Mouse (Mus musculus): ENCODE results near the gene Fcgr2b. TPM values are rescaled to one million over a fixed set of nuclear protein-coding genes. Genes with fewer than 3 reads are reported as not detected.

Gene Fcgr2b
- polyA plus RNA-seq, 1 experiment from 2014 or later = 1.8 TPM

DNA sequence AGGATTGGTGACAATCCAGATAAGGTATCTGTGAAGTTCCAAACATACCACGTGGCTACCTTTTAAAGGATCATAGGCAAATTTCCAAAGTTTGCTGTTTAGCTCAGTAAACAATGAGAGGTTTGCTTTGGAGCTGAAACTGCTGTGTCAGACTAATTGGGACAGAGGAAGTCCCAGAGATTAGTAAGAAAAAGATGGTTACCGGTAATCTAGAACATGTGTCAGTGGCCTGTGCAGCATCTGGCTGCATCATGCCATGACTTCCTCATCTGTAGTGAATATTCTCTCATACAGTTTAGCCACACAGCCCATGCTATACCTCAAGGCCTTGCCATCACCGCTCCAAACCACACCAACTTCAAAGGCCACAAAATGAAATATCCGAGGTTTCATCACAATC, 3.4 kb downstream of the Fcgr2b start:
- Histone ChIP-seq H3K9ac (ENCODE audit: low read depth, low read length) (no peak overlapping the region), H3K27me3 (replicated peaks; ENCODE audit: control insufficient read depth, insufficient read depth, low read length) (no peaks in the 10 kb centered on the region), H3K4me1 (replicated peaks; ENCODE audit: control insufficient read depth, insufficient read depth, low read length) (no peaks in the 10 kb centered on the region), H3K27ac (ENCODE audit: low read depth, low read length) (no peak overlapping the region), H3K4me2 (replicated peaks; ENCODE audit: low read depth) (no peak overlapping the region), H3K9me3 (ENCODE audit: control insufficient read depth) (no peaks in the 10 kb centered on the region), H3K36me3 (ENCODE audit: control insufficient read depth, insufficient read depth) (no peaks in the 10 kb centered on the region), H3K4me3 (ENCODE audit: low read depth, low read length) (no peak overlapping the region)
- no peak for TF ChIP-seq CTCF (IDR thresholded peaks at IDR 0.05; ENCODE audit: low read depth)
- 67% methylated on average over 4 of the region's 4 CpGs for WGBS
- ATAC-seq = no peak

DNA sequence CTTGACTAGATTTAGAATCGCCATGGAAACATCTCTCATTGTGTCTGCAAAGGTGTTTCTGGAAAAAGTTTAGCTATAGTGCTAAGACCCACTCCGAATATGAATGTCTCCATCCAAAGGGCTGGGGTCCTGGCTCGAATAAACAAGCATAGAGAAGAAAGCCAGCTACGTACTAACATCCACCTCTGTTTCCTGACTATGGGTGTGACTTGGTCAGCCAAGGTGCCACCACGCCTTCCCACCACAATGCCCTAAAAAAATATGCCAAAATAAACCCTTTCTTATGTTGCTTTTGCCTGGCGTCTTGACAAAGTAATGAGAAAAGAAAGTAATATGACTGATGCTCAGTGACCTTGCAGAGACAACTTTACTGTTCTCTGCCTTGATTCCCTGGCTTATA, 3.9 kb downstream of the Fcgr2b start:
- TF ChIP-seq CTCF (IDR thresholded peaks at IDR 0.05; ENCODE audit: low read depth) = no peak
- no peak overlapping the region for H3K4me2 ChIP-seq (replicated peaks; ENCODE audit: low read depth)
- no peak overlapping the region for H3K4me3 ChIP-seq (ENCODE audit: low read depth, low read length)
- ATAC-seq = no peak
- no peaks in the 10 kb centered on the region for H3K36me3 ChIP-seq (ENCODE audit: control insufficient read depth, insufficient read depth)
- H3K9ac ChIP-seq (ENCODE audit: low read depth, low read length) = no peak overlapping the region
- H3K27ac ChIP-seq (ENCODE audit: low read depth, low read length) = no peak overlapping the region
- no peaks in the 10 kb centered on the region for H3K27me3 ChIP-seq (replicated peaks; ENCODE audit: control insufficient read depth, insufficient read depth, low read length)
- H3K4me1 ChIP-seq (replicated peaks; ENCODE audit: control insufficient read depth, insufficient read depth, low read length) = no peaks in the 10 kb centered on the region
- H3K9me3 ChIP-seq (ENCODE audit: control insufficient read depth) = no peaks in the 10 kb centered on the region
- WGBS = 81% methylated on average over 6 of the region's 6 CpGs

DNA sequence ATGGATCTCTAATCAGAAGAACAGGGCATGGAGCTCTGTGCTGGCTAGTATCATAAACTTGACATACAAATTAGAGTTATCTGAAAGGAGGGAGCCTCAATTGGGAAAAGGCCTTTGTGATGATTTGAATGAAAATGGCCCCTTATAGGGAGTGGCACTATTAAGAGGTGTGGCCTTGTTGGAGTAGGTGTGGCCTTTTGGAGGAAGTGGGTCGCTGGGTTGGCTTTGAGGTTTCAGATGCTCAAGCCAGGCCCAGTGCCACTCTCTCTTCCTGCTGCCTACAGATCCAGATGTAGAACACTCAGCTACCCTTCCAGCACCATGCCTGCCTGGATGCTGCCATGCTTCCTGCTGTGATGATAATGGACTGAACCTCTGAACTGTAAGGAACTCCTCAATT, 7.8 kb downstream of the Fcgr2b start:
- Histone ChIP-seq H3K9me3 (ENCODE audit: control insufficient read depth) (no peaks in the 10 kb centered on the region), H3K27me3 (replicated peaks; ENCODE audit: control insufficient read depth, insufficient read depth, low read length) (no peaks in the 10 kb centered on the region), H3K4me1 (replicated peaks; ENCODE audit: control insufficient read depth, insufficient read depth, low read length) (no peaks in the 10 kb centered on the region), H3K4me2 (replicated peaks; ENCODE audit: low read depth) (no peak overlapping the region), H3K4me3 (ENCODE audit: low read depth, low read length) (no peak overlapping the region), H3K27ac (ENCODE audit: low read depth, low read length) (no peak overlapping the region), H3K36me3 (ENCODE audit: control insufficient read depth, insufficient read depth) (no peaks in the 10 kb centered on the region), H3K9ac (ENCODE audit: low read depth, low read length) (no peak overlapping the region)
- TF ChIP-seq CTCF (IDR thresholded peaks at IDR 0.05; ENCODE audit: low read depth) = no peak
- no peak for ATAC-seq
- WGBS = 88% methylated on average over 1 of the region's 1 CpGs

DNA sequence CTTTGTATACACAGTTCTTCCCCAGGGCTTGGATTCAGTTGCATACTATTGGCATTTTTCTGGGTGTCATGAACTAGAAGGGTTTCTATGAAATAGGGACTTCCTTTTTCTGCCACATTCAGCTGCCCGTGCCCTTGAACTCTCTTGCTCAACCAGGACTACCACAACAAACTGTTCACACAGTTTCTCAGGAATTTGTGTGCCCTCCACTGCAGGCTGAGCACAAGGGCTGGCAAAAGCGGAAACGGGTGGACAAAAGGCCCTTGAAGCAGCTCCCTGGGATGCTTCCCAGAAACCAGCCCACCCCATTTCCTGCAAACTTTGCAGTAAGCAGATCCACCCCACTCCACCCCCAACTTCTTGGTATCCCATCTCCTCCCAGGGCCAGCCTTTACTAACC, 8.8 kb downstream of the Fcgr2b start:
- H3K4me3 ChIP-seq (ENCODE audit: low read depth, low read length) = no peak overlapping the region
- no peaks in the 10 kb centered on the region for H3K9me3 ChIP-seq (ENCODE audit: control insufficient read depth)
- H3K36me3 ChIP-seq (ENCODE audit: control insufficient read depth, insufficient read depth) = no peaks in the 10 kb centered on the region
- no peaks in the 10 kb centered on the region for H3K4me1 ChIP-seq (replicated peaks; ENCODE audit: control insufficient read depth, insufficient read depth, low read length)
- H3K4me2 ChIP-seq (replicated peaks; ENCODE audit: low read depth) = no peak overlapping the region
- no peak for TF ChIP-seq CTCF (IDR thresholded peaks at IDR 0.05; ENCODE audit: low read depth)
- H3K27me3 ChIP-seq (replicated peaks; ENCODE audit: control insufficient read depth, insufficient read depth, low read length) = no peaks in the 10 kb centered on the region
- 82% methylated on average over 3 of the region's 3 CpGs for WGBS
- H3K27ac ChIP-seq (ENCODE audit: low read depth, low read length) = no peak overlapping the region
- H3K9ac ChIP-seq (ENCODE audit: low read depth, low read length) = no peak overlapping the region
- ATAC-seq = no peak

DNA sequence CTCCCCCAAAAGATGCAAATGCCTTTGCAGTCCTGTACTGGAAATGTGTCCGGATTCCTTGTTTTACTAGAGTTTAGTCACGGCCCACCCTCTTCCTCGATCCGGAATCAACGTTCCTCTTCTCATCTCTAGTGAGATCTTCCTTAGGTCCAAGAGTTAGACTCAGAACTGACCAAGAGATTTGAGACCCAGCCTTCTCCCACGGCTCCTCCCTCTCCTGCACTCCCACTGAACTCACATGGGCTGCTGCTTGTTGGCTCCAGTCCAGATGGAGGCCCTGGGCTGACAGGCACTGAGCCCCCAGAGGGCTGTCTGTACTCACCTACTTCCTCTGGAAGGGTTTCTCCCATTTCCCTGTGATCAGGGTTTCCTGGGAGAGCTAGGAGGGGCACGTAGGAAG, 13.3 kb downstream of the Fcgr2b start:
- H3K4me3 ChIP-seq (ENCODE audit: low read depth, low read length) = no peak overlapping the region
- no peak for ATAC-seq
- H3K4me2 ChIP-seq (replicated peaks; ENCODE audit: low read depth) = no peak overlapping the region
- no peaks in the 10 kb centered on the region for H3K36me3 ChIP-seq (ENCODE audit: control insufficient read depth, insufficient read depth)
- WGBS = 65% methylated on average over 7 of the region's 7 CpGs
- H3K4me1 ChIP-seq (replicated peaks; ENCODE audit: control insufficient read depth, insufficient read depth, low read length) = 0 out of 2 replicates have a peak, but pooled peaks cover 3% of the 10 kb centered on the region
- no peaks in the 10 kb centered on the region for H3K9me3 ChIP-seq (ENCODE audit: control insufficient read depth)
- no peak for TF ChIP-seq CTCF (IDR thresholded peaks at IDR 0.05; ENCODE audit: low read depth)
- H3K9ac ChIP-seq (ENCODE audit: low read depth, low read length) = no peak overlapping the region
- H3K27me3 ChIP-seq (replicated peaks; ENCODE audit: control insufficient read depth, insufficient read depth, low read length) = no peaks in the 10 kb centered on the region
- no peak overlapping the region for H3K27ac ChIP-seq (ENCODE audit: low read depth, low read length)

DNA sequence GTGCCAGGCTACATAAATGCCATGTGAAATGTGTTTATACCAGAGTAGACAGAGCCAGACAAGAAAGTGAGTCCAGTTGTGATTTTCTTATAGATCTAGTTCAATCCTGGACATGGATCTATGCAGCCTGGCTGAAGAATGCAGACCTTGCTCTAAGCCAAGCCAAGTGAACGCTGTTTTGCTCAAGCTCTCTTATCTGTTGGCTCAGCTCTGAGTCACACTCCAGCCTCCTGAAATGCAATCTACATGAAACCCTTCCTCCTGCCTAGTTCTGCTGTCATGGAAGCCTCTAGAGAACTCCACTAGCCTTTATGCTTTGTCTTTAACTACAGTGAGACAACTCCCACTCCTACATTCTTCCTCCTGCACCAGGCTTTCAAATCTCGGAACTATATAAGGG, 14.0 kb downstream of the Fcgr2b start:
- no peak for ATAC-seq
- Histone ChIP-seq H3K4me3 (ENCODE audit: low read depth, low read length) (no peak overlapping the region), H3K9me3 (ENCODE audit: control insufficient read depth) (no peaks in the 10 kb centered on the region), H3K4me2 (replicated peaks; ENCODE audit: low read depth) (no peak overlapping the region), H3K36me3 (ENCODE audit: control insufficient read depth, insufficient read depth) (no peaks in the 10 kb centered on the region), H3K4me1 (replicated peaks; ENCODE audit: control insufficient read depth, insufficient read depth, low read length) (0 out of 2 replicates have a peak, but pooled peaks cover 3% of the 10 kb centered on the region), H3K9ac (ENCODE audit: low read depth, low read length) (no peak overlapping the region), H3K27ac (ENCODE audit: low read depth, low read length) (no peak overlapping the region), H3K27me3 (replicated peaks; ENCODE audit: control insufficient read depth, insufficient read depth, low read length) (no peaks in the 10 kb centered on the region)
- no peak for TF ChIP-seq CTCF (IDR thresholded peaks at IDR 0.05; ENCODE audit: low read depth)
- 38% methylated on average over 2 of the region's 2 CpGs for WGBS

DNA sequence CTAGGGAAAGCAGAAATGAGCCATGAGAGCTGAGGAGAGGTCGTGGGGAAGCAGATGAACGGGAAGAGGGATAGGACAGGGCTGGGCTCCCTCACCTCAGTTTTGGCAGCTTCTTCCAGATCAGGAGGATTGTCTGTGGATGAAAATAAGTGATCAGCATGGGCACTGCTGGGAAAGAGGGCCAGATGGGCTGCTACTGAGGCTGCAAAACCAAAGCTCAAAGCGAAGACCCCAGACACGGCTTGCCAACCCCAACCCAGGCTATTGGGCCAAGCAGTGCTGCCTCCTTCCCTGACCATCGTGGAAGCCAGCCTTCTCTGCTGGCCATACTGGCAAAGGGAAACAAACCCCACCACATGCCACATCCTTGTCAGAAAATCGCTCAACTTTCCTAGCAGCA, 15.2 kb downstream of the Fcgr2b start:
- H3K27me3 ChIP-seq (replicated peaks; ENCODE audit: control insufficient read depth, insufficient read depth, low read length) = no peaks in the 10 kb centered on the region
- WGBS = 86% methylated on average over 6 of the region's 6 CpGs
- no peak overlapping the region for H3K27ac ChIP-seq (ENCODE audit: low read depth, low read length)
- no peak overlapping the region for H3K4me2 ChIP-seq (replicated peaks; ENCODE audit: low read depth)
- H3K4me1 ChIP-seq (replicated peaks; ENCODE audit: control insufficient read depth, insufficient read depth, low read length) = 0 out of 2 replicates have a peak, but pooled peaks cover 3% of the 10 kb centered on the region
- no peak for ATAC-seq
- H3K9me3 ChIP-seq (ENCODE audit: control insufficient read depth) = no peaks in the 10 kb centered on the region
- no peaks in the 10 kb centered on the region for H3K36me3 ChIP-seq (ENCODE audit: control insufficient read depth, insufficient read depth)
- no peak for TF ChIP-seq CTCF (IDR thresholded peaks at IDR 0.05; ENCODE audit: low read depth)
- H3K9ac ChIP-seq (ENCODE audit: low read depth, low read length) = no peak overlapping the region
- no peak overlapping the region for H3K4me3 ChIP-seq (ENCODE audit: low read depth, low read length)
